Mouse (Mus musculus): ENCODE measurements around the gene Rreb1. TPM values are rescaled to one million over a fixed set of nuclear protein-coding genes. Genes with fewer than 3 reads are reported as not detected.

Rreb1 gene
- polyA plus RNA-seq, 2 experiments: 19.0 to 21.4 TPM

GRCm38 (mm10) chr13:37896423-37896822 lies 118.2 kb downstream of the Rreb1 start:
- WGBS: 95% methylated on average over 1 of the region's 1 CpGs
- ATAC-seq (ENCODE audit: low FRiP score, low read depth) (no peak), DNase-seq (ENCODE audit: low spot score) (no peak)
- H3K9ac ChIP-seq (ENCODE audit: low read depth, low read length, severe bottlenecking): no peak overlapping the region
- TF ChIP-seq POLR2A (IDR thresholded peaks at IDR 0.05; ENCODE audit: borderline replicate concordance, extremely low read depth, insufficient read depth, insufficient read length): no peak
- H3K9me3 ChIP-seq (ENCODE audit: control insufficient read depth, low read length): no peaks in the 10 kb centered on the region
- no peaks in the 10 kb centered on the region for H3K27me3 ChIP-seq (ENCODE audit: control insufficient read depth, insufficient read depth, low read length)
- no peak overlapping the region for H3K4me3 ChIP-seq (replicated peaks; ENCODE audit: low read length)
- no peak overlapping the region for H3K27ac ChIP-seq (replicated peaks; ENCODE audit: low read depth, low read length)
- H3K36me3 ChIP-seq (ENCODE audit: control insufficient read depth, insufficient read depth, low read length): peaks cover 55% of the 10 kb centered on the region
- H3K4me1 ChIP-seq (ENCODE audit: control insufficient read depth, insufficient read depth, low read length): no peaks in the 10 kb centered on the region
- H3K4me2 ChIP-seq (replicated peaks; ENCODE audit: low read depth, low read length, severe bottlenecking): no peak overlapping the region

GRCm38 (mm10) chr13:37898772-37899171 lies 120.6 kb downstream of the Rreb1 start:
- Histone ChIP-seq H3K27me3 (ENCODE audit: control insufficient read depth, insufficient read depth, low read length) (no peaks in the 10 kb centered on the region), H3K4me3 (replicated peaks; ENCODE audit: low read length) (no peak overlapping the region), H3K9ac (ENCODE audit: low read depth, low read length, severe bottlenecking) (no peak overlapping the region), H3K4me1 (ENCODE audit: control insufficient read depth, insufficient read depth, low read length) (no peaks in the 10 kb centered on the region), H3K36me3 (ENCODE audit: control insufficient read depth, insufficient read depth, low read length) (peaks cover 60% of the 10 kb centered on the region), H3K9me3 (ENCODE audit: control insufficient read depth, low read length) (no peaks in the 10 kb centered on the region), H3K27ac (replicated peaks; ENCODE audit: low read depth, low read length) (no peak overlapping the region), H3K4me2 (replicated peaks; ENCODE audit: low read depth, low read length, severe bottlenecking) (no peak overlapping the region)
- ATAC-seq (ENCODE audit: low FRiP score, low read depth) (no peak), DNase-seq (ENCODE audit: low spot score) (no peak)
- 86% methylated on average over 5 of the region's 5 CpGs for WGBS
- TF ChIP-seq POLR2A (IDR thresholded peaks at IDR 0.05; ENCODE audit: borderline replicate concordance, extremely low read depth, insufficient read depth, insufficient read length): no peak

GRCm38 (mm10) chr13:37903036-37903435 lies 124.8 kb downstream of the Rreb1 start:
- H3K27ac ChIP-seq (replicated peaks; ENCODE audit: low read depth, low read length): no peak overlapping the region
- 92% methylated on average over 3 of the region's 3 CpGs for WGBS
- ATAC-seq (ENCODE audit: low FRiP score, low read depth) (no peak), DNase-seq (ENCODE audit: low spot score) (no peak)
- TF ChIP-seq POLR2A (IDR thresholded peaks at IDR 0.05; ENCODE audit: borderline replicate concordance, extremely low read depth, insufficient read depth, insufficient read length): no peak
- peaks cover 3% of the 10 kb centered on the region; the same call in 1 of the 2 replicates for H3K4me1 ChIP-seq (ENCODE audit: control insufficient read depth, insufficient read depth, low read length)
- H3K4me3 ChIP-seq (replicated peaks; ENCODE audit: low read length): no peak overlapping the region
- H3K9ac ChIP-seq (ENCODE audit: low read depth, low read length, severe bottlenecking): no peak overlapping the region
- no peaks in the 10 kb centered on the region for H3K27me3 ChIP-seq (ENCODE audit: control insufficient read depth, insufficient read depth, low read length)
- H3K36me3 ChIP-seq (ENCODE audit: control insufficient read depth, insufficient read depth, low read length): peaks cover 63% of the 10 kb centered on the region
- H3K4me2 ChIP-seq (replicated peaks; ENCODE audit: low read depth, low read length, severe bottlenecking): no peak overlapping the region
- H3K9me3 ChIP-seq (ENCODE audit: control insufficient read depth, low read length): no peaks in the 10 kb centered on the region

GRCm38 (mm10) chr13:37903476-37903875 lies 125.3 kb downstream of the Rreb1 start:
- DNase-seq (ENCODE audit: low spot score) (no peak), ATAC-seq (ENCODE audit: low FRiP score, low read depth) (no peak)
- no peaks in the 10 kb centered on the region for H3K9me3 ChIP-seq (ENCODE audit: control insufficient read depth, low read length)
- no peak overlapping the region for H3K27ac ChIP-seq (replicated peaks; ENCODE audit: low read depth, low read length)
- H3K4me2 ChIP-seq (replicated peaks; ENCODE audit: low read depth, low read length, severe bottlenecking): no peak overlapping the region
- 100% methylated on average over 4 of the region's 4 CpGs for WGBS
- TF ChIP-seq POLR2A (IDR thresholded peaks at IDR 0.05; ENCODE audit: borderline replicate concordance, extremely low read depth, insufficient read depth, insufficient read length): no peak
- no peaks in the 10 kb centered on the region for H3K27me3 ChIP-seq (ENCODE audit: control insufficient read depth, insufficient read depth, low read length)
- H3K4me1 ChIP-seq (ENCODE audit: control insufficient read depth, insufficient read depth, low read length): peaks cover 7% of the 10 kb centered on the region; the same call in 1 of the 2 replicates
- no peak overlapping the region for H3K9ac ChIP-seq (ENCODE audit: low read depth, low read length, severe bottlenecking)
- H3K36me3 ChIP-seq (ENCODE audit: control insufficient read depth, insufficient read depth, low read length): peaks cover 60% of the 10 kb centered on the region
- H3K4me3 ChIP-seq (replicated peaks; ENCODE audit: low read length): no peak overlapping the region

GRCm38 (mm10) chr13:37904436-37904835 lies 126.2 kb downstream of the Rreb1 start:
- Histone ChIP-seq H3K4me1 (ENCODE audit: control insufficient read depth, insufficient read depth, low read length) (peaks cover 11% of the 10 kb centered on the region; the same call in 1 of the 2 replicates), H3K9ac (ENCODE audit: low read depth, low read length, severe bottlenecking) (no peak overlapping the region), H3K4me3 (replicated peaks; ENCODE audit: low read length) (no peak overlapping the region), H3K27ac (replicated peaks; ENCODE audit: low read depth, low read length) (no peak overlapping the region), H3K4me2 (replicated peaks; ENCODE audit: low read depth, low read length, severe bottlenecking) (no peak overlapping the region), H3K9me3 (ENCODE audit: control insufficient read depth, low read length) (no peaks in the 10 kb centered on the region), H3K36me3 (ENCODE audit: control insufficient read depth, insufficient read depth, low read length) (peaks cover 60% of the 10 kb centered on the region), H3K27me3 (ENCODE audit: control insufficient read depth, insufficient read depth, low read length) (no peaks in the 10 kb centered on the region)
- TF ChIP-seq POLR2A (IDR thresholded peaks at IDR 0.05; ENCODE audit: borderline replicate concordance, extremely low read depth, insufficient read depth, insufficient read length): no peak
- DNase-seq (ENCODE audit: low spot score) (no peak), ATAC-seq (ENCODE audit: low FRiP score, low read depth) (no peak)
- WGBS: 83% methylated on average over 6 of the region's 6 CpGs

- Histone ChIP-seq H3K4me3 (replicated peaks; ENCODE audit: low read length) (no peak overlapping the region), H3K4me2 (replicated peaks; ENCODE audit: low read depth, low read length, severe bottlenecking) (no peak overlapping the region), H3K27me3 (ENCODE audit: control insufficient read depth, insufficient read depth, low read length) (no peaks in the 10 kb centered on the region), H3K9me3 (ENCODE audit: control insufficient read depth, low read length) (no peaks in the 10 kb centered on the region), H3K9ac (ENCODE audit: low read depth, low read length, severe bottlenecking) (no peak overlapping the region), H3K36me3 (ENCODE audit: control insufficient read depth, insufficient read depth, low read length) (peaks cover 52% of the 10 kb centered on the region), H3K4me1 (ENCODE audit: control insufficient read depth, insufficient read depth, low read length) (peaks cover 11% of the 10 kb centered on the region; the same call in 1 of the 2 replicates), H3K27ac (replicated peaks; ENCODE audit: low read depth, low read length) (no peak overlapping the region)
- TF ChIP-seq POLR2A (IDR thresholded peaks at IDR 0.05; ENCODE audit: borderline replicate concordance, extremely low read depth, insufficient read depth, insufficient read length): no peak
- ATAC-seq (ENCODE audit: low FRiP score, low read depth): no peak
- no peak for DNase-seq (ENCODE audit: low spot score)
- WGBS: 69% methylated on average over 9 of the region's 9 CpGs
Observed at GRCm38 (mm10) chr13:37908061-37908460, 129.9 kb downstream of the Rreb1 start.
